Mouse (Mus musculus) midbrain, embryonic 16.5 days (tissue): ENCODE results near the gene Cdon. TPM values are rescaled to one million over a fixed set of nuclear protein-coding genes. Genes with fewer than 3 reads are reported as not detected.

Experiments used
- ATAC-seq: fragments of 200-750 bp; cut with Nextera tagmentation; 2 replicates; pipeline ENCODE4 v1.8.0; 2017; ENCODE audit warnings: moderate TSS enrichment
- H3K27ac ChIP-seq: fragments of 300-500 bp; sonication (generic); 2 replicates; pipeline ENCODE4 v1.5.1; 2014; ENCODE audit warnings: mild to moderate bottlenecking, low read length, mixed read lengths
- H3K27me3 ChIP-seq: fragments of 300-500 bp; sonication (generic); 2 replicates; pipeline ENCODE4 v1.6.1; 2014; ENCODE audit warnings: low read depth, low read length, mixed read lengths; ENCODE audit not compliant: control insufficient read depth, insufficient read depth
- H3K36me3 ChIP-seq: fragments of 300-500 bp; sonication (generic); 2 replicates; pipeline ENCODE4 v1.6.1; 2014; ENCODE audit warnings: mild to moderate bottlenecking, low read length, moderate library complexity, mixed read lengths; ENCODE audit not compliant: control insufficient read depth, insufficient read depth
- H3K4me1 ChIP-seq: fragments of 300-500 bp; sonication (generic); 2 replicates; pipeline ENCODE4 v1.6.1; 2014; ENCODE audit warnings: mild to moderate bottlenecking, low read length, mixed read lengths; ENCODE audit not compliant: control insufficient read depth, insufficient read depth
- H3K4me2 ChIP-seq: fragments of 300-500 bp; sonication (generic); 2 replicates; pipeline ENCODE4 v1.6.1; 2014; ENCODE audit warnings: mild to moderate bottlenecking, low read length, mixed read lengths
- H3K4me3 ChIP-seq: fragments of 300-500 bp; sonication (generic); 2 replicates; pipeline ENCODE4 v1.5.1; 2014; ENCODE audit warnings: low read depth, mild to moderate bottlenecking, low read length, moderate library complexity, mixed read lengths
- H3K9ac ChIP-seq: fragments of 300-500 bp; sonication (generic); 2 replicates; pipeline ENCODE4 v1.6.1; 2014; ENCODE audit warnings: low read depth, low read length, mixed read lengths
- H3K9me3 ChIP-seq: fragments of 300-500 bp; sonication (generic); replicated peaks from 2 replicates; pipeline ENCODE4 v1.6.1; 2014; ENCODE audit warnings: mild to moderate bottlenecking, low read length, mixed read lengths; ENCODE audit not compliant: control insufficient read depth, poor library complexity, severe bottlenecking
- WGBS: fragments of 180-500 bp; shearing (Covaris S2); extraction: QIAGEN DNeasy Blood & Tissue Kit; methylation state at CpG from one replicate; pipeline ENCODE4 v1.1.7; 2014; 5-methylcytosine and 5-hydroxymethylcytosine counted together
- polyA plus RNA-seq: library from polyadenylated mRNA; unstranded; fragments of >200 nt; fragmentation: Nextera tagmentation; extraction: Ambion mirVana; gene quantifications from 2 replicates; pipeline ENCODE4 v1.2.1, GENCODE M21; 2015

Cdon gene
- polyA plus RNA-seq, 1 experiment from 2014 or later: 2.1 TPM

DNA sequence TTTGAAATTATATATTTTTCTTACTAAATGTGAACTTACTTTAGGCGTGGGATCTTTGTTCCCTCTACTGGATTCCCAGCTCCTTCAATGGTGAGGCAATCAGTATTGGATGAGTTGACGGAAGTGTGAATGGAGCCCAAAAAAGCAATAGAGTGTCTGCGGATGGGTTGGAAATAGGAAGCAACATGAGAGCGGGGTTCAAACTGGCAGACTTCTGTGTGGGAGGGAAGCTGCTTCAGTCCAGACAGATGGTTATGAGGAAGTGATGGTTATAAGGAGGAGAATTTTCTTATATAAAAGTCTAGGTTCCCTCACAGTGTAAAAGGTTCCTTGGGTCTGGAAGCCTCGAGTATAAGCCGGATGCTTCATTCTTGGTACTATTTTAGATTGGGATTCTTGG is 58.5 kb downstream of the Cdon start:
- no peak for ATAC-seq
- H3K4me2 ChIP-seq: no peak overlapping the region
- H3K4me3 ChIP-seq: no peak overlapping the region
- peaks cover 11% of the 10 kb centered on the region for H3K36me3 ChIP-seq
- WGBS: 94% methylated on average over 6 of the region's 6 CpGs
- H3K9ac ChIP-seq: no peak overlapping the region
- H3K27me3 ChIP-seq: no peaks in the 10 kb centered on the region
- no peak overlapping the region for H3K27ac ChIP-seq
- H3K4me1 ChIP-seq: no peaks in the 10 kb centered on the region
- no peaks in the 10 kb centered on the region for H3K9me3 ChIP-seq

DNA sequence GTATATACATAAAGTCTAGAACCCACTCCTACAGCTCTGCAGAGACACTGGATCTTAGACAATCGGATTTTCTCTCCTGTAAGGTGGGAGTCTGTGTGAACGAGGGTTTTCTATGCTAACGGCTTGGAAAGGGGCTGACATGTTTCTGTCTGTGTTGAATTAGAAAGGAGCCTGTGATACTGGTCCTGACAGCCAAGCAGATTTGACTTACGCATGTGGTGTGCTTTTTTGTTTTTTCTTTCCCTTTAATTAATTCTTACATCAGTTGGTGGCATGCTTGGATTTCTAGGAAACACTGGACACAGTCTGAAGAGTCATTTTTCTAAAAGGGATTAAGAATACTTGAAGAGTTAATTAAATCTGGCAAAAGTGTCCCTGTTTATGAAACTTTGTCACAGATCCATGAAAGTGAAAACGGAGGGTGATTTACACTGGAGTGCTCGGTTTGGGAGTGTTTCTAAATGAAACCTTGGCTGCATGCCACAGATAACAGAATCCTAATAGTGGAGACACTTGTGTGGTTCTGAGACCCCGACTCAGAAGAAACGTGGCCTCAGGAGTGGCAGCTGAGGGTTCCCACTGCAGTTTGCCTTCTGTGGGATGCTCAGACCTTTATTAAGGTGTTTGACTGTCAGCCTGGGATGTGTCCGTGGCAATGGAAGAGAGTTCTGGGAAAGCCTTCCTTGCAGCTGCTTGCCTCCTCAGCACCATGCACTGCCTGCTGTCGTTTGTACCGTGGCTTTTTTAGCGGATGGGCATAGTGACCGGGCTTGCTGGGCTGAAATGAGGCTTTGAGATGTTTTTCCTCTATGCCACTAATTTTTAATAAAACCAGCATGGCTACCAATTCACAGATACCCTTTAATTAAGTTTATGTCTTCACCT is 61.3 kb downstream of the Cdon start:
- H3K27me3 ChIP-seq: no peaks in the 10 kb centered on the region
- WGBS: 65% methylated on average over 13 of the region's 13 CpGs
- H3K27ac ChIP-seq: no peak overlapping the region
- H3K9me3 ChIP-seq: no peaks in the 10 kb centered on the region
- H3K4me3 ChIP-seq: no peak overlapping the region
- no peaks in the 10 kb centered on the region for H3K4me1 ChIP-seq
- no peak overlapping the region for H3K4me2 ChIP-seq
- ATAC-seq: no peak
- H3K36me3 ChIP-seq: peaks cover 14% of the 10 kb centered on the region
- H3K9ac ChIP-seq: no peak overlapping the region

DNA sequence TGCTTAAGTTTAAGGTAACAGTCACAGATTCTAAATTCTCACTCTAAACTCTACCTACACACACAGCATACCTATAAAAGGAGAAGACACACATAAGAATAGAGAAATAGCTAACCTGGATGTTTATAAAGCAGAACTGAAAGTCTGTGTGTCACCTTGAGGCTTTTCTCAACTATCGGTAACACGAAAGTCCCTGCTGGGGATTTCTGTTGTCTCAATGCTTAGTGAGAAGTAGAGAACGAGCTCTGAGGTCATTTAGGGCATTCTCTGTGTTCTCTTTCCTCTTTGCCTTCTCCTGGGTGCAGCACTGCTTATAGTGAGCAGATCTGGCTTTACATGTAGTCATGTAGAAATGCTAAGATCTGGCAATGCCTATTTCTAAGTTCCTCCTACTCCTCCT is 63.0 kb downstream of the Cdon start:
- H3K36me3 ChIP-seq: peaks cover 12% of the 10 kb centered on the region; the same call in 1 of the 2 replicates
- ATAC-seq: no peak

DNA sequence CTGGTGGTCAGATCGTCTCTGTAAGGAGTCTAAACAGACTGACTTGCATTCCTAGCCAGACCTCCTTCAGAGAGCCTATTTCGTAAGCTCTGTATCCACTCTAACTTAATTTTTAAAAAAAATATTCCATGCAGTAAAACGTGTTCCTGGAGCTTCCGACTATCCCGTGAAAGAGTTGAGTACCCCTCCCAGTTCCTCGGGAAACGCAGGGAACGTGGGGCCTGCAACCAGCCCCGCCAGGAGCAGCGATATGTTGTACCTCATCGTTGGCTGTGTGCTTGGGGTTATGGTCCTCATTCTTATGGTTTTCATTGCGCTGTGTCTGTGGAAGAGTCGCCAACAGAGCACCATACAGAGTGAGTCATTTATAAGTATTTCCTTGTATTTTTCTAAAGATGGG is 65.7 kb downstream of the Cdon start:
- H3K4me3 ChIP-seq: no peak overlapping the region
- H3K4me1 ChIP-seq: no peaks in the 10 kb centered on the region
- WGBS: 91% methylated on average over 13 of the region's 13 CpGs
- no peaks in the 10 kb centered on the region for H3K27me3 ChIP-seq
- no peak overlapping the region for H3K4me2 ChIP-seq
- H3K36me3 ChIP-seq: peaks cover 16% of the 10 kb centered on the region; the same call in 1 of the 2 replicates
- no peak for ATAC-seq
- no peak overlapping the region for H3K9ac ChIP-seq
- H3K9me3 ChIP-seq: no peaks in the 10 kb centered on the region
- no peak overlapping the region for H3K27ac ChIP-seq

More for the DNA sequence above, 63.0 kb downstream of the Cdon start:
- H3K27ac ChIP-seq: no peak overlapping the region
- 87% methylated on average over 3 of the region's 3 CpGs for WGBS
- no peak overlapping the region for H3K9ac ChIP-seq
- no peaks in the 10 kb centered on the region for H3K9me3 ChIP-seq
- no peaks in the 10 kb centered on the region for H3K27me3 ChIP-seq
- H3K4me2 ChIP-seq: no peak overlapping the region
- no peaks in the 10 kb centered on the region for H3K4me1 ChIP-seq
- no peak overlapping the region for H3K4me3 ChIP-seq

DNA sequence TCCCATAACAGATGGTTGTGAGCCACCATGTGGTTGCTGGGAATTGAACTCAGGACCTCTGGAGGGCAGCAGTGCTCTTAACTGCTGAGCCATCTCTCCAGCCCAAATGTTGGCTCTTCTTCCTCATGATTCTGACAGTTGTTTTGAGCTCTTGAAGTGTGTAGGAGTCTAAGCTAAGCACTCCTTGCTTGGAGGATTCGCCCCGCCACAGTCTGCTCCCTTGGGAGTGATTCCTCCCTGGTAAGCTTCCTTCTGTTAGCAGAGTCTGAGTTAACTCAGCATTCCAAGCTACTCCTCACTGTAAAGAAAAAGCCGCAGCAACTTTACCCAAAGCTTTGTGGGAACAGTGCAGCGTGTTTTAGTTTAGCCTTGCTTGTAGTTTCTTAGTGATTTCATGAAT is 67.6 kb downstream of the Cdon start:
- Histone ChIP-seq H3K27ac (no peak overlapping the region), H3K4me3 (no peak overlapping the region), H3K9ac (no peak overlapping the region), H3K4me1 (no peaks in the 10 kb centered on the region), H3K9me3 (no peaks in the 10 kb centered on the region), H3K27me3 (no peaks in the 10 kb centered on the region), H3K36me3 (peaks cover 19% of the 10 kb centered on the region; the same call in 1 of the 2 replicates), H3K4me2 (no peak overlapping the region)
- no peak for ATAC-seq
- 94% methylated on average over 4 of the region's 4 CpGs for WGBS

DNA sequence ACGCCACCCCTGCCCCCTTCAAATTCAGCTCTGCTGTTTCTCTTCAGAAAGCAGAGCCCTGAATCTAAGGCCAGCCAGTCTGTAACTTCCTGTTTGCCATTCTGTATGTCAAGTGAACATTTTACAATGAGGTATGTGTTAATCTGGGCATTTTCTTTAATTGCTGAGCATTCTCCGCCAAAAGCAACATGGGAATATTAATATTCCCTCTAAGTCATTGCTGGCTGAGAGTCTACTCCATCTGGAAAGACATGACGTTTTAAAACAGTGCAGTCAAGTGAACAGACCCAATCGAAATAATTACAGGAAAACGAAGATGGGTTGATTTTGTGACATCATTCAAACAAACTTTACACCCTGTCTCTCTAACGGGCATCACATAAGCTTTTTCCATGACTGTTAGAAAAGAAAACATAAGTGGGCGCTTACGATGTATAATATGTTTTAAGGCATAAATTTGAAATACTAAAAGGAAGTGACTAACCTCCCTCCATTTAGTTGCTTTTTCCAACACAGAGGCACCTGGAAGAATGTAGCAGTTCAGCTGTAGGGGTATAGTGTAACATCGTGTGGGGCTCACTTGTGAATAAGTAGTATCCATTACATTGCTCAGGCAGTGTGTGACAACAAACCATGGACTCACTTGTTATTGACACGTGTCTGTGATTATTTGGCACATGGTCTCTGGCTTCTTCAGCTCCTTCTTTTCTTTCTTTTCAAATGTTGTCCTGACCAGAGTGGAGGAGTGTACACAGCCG is 70.4 kb downstream of the Cdon start:
- Histone ChIP-seq H3K27ac (no peak overlapping the region), H3K27me3 (no peaks in the 10 kb centered on the region), H3K4me1 (no peaks in the 10 kb centered on the region), H3K9ac (no peak overlapping the region), H3K4me3 (no peak overlapping the region), H3K4me2 (no peak overlapping the region), H3K36me3 (peaks cover 19% of the 10 kb centered on the region; the same call in 1 of the 2 replicates), H3K9me3 (no peaks in the 10 kb centered on the region)
- no peak for ATAC-seq
- WGBS: 83% methylated on average over 11 of the region's 11 CpGs

DNA sequence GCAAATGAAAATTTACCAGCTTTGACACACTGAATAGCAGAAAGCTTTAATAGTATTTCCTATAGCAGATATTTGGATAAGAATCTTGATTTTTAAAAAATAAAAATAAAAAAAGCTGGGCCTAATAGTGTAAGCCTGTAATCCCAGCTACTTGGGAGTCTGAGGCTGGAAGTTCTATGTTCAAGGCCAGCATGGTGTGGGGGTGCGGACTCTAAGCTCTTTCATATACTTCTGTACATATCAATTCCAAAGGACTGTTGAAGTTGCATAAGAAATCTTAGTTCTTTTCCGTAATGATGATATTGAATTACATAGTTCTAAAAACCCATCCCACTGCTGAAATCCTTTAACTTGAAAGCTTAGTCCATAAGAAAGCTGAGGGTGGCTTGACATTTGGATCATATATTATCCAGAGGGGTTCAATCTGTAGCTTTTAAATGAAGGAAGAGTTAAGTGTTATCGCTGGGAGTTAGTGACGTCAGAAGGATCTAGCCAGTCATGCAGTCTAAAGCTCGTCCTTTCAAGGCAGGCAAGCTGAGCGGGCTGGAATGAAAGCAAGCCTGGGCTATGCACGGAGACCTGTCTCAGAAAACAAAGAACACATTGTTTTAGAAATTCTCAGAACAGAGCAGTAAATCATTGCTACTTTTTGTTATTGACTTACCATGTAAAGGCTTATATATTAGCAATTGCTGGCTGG is 72.3 kb downstream of the Cdon start:
- Histone ChIP-seq H3K4me2 (no peak overlapping the region), H3K4me3 (no peak overlapping the region), H3K9me3 (no peaks in the 10 kb centered on the region), H3K27ac (no peak overlapping the region), H3K4me1 (no peaks in the 10 kb centered on the region), H3K36me3 (peaks cover 11% of the 10 kb centered on the region; the same call in 1 of the 2 replicates), H3K27me3 (no peaks in the 10 kb centered on the region), H3K9ac (no peak overlapping the region)
- WGBS: 55% methylated on average over 7 of the region's 7 CpGs
- no peak for ATAC-seq

DNA sequence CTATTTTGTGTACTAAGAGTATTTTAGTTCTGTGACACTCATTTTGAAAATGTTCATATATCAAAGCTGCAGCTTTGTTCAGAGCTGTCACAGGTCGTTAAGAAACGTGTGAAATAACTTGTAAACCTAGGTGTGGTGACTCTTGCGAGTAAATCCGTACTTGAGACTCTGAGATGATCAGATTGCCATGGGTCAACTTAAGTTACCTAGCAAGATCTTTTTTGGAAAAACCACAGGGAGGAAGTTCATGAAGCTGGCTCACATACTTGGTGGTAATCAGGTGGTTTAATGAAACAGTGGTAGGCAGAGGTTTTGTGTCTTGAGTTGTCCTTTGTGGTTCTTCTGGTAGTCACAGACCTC is 72.8 kb downstream of the Cdon start:
- H3K36me3 ChIP-seq: peaks cover 9% of the 10 kb centered on the region; the same call in 1 of the 2 replicates
- no peak overlapping the region for H3K4me2 ChIP-seq
- 71% methylated on average over 4 of the region's 4 CpGs for WGBS
- no peak overlapping the region for H3K9ac ChIP-seq
- H3K27ac ChIP-seq: no peak overlapping the region
- no peaks in the 10 kb centered on the region for H3K9me3 ChIP-seq
- H3K27me3 ChIP-seq: no peaks in the 10 kb centered on the region
- no peak overlapping the region for H3K4me3 ChIP-seq
- H3K4me1 ChIP-seq: no peaks in the 10 kb centered on the region
- ATAC-seq: no peak
